Mouse (Mus musculus): ENCODE measurements at regions not wholly inside any gene's neighbourhood (a gene's known extent, or its start where the extent isn't known, plus 50 kb on each side); places are given as distances from the start of the nearest gene placed in this dataset.

GRCm38 (mm10) chr9:84922306-84922705 is 390.3 kb upstream of the Gm11114 start:
- no peaks in the 10 kb centered on the region for H3K4me1 ChIP-seq (ENCODE audit: control insufficient read depth in 2 of 2, insufficient read depth in 2 of 2, low read length in 2 of 2)
- H3K9ac ChIP-seq (ENCODE audit: low read length): no peak overlapping the region
- H3K9me3 ChIP-seq (ENCODE audit: control insufficient read depth, low read length): no peaks in the 10 kb centered on the region
- no peaks in the 10 kb centered on the region for H3K27me3 ChIP-seq (ENCODE audit: control insufficient read depth, insufficient read depth, low read length)
- H3K27ac ChIP-seq (replicated peaks in 1 of 2; ENCODE audit: control insufficient read depth in 1 of 2, insufficient read depth in 1 of 2, low read depth in 2 of 2, low read length in 2 of 2): no peak overlapping the region
- H3K4me3 ChIP-seq (ENCODE audit: control insufficient read depth in 1 of 2, insufficient read depth in 1 of 2, low read depth in 1 of 2, low read length in 2 of 2): no peak overlapping the region
- H3K36me3 ChIP-seq (ENCODE audit: control insufficient read depth, insufficient read depth, low read length): no peaks in the 10 kb centered on the region
- H3K4me2 ChIP-seq (ENCODE audit: low read length): no peak overlapping the region
- WGBS: 60% methylated on average over 4 of the region's 4 CpGs
- ATAC-seq (ENCODE audit: insufficient number of reproducible peaks, insufficient read depth, low FRiP score, low read depth): no peak

- H3K27ac ChIP-seq (replicated peaks in 1 of 2; ENCODE audit: control insufficient read depth in 1 of 2, insufficient read depth in 1 of 2, low read depth in 2 of 2, low read length in 2 of 2): no peak overlapping the region
- H3K4me1 ChIP-seq (ENCODE audit: control insufficient read depth in 2 of 2, insufficient read depth in 2 of 2, low read length in 2 of 2): no peaks in the 10 kb centered on the region
- no peaks in the 10 kb centered on the region for H3K36me3 ChIP-seq (ENCODE audit: control insufficient read depth, insufficient read depth, low read length)
- H3K4me3 ChIP-seq (ENCODE audit: control insufficient read depth in 1 of 2, insufficient read depth in 1 of 2, low read depth in 1 of 2, low read length in 2 of 2): no peak overlapping the region
- H3K4me2 ChIP-seq (ENCODE audit: low read length): no peak overlapping the region
- H3K9me3 ChIP-seq (ENCODE audit: control insufficient read depth, low read length): no peaks in the 10 kb centered on the region
- no peak for ATAC-seq (ENCODE audit: insufficient number of reproducible peaks, insufficient read depth, low FRiP score, low read depth)
- H3K9ac ChIP-seq (ENCODE audit: low read length): no peak overlapping the region
- 75% methylated on average over 8 of the region's 8 CpGs for WGBS
- no peaks in the 10 kb centered on the region for H3K27me3 ChIP-seq (ENCODE audit: control insufficient read depth, insufficient read depth, low read length)
These were observed 388.6 kb upstream of the Gm11114 start for GRCm38 (mm10) chr9:84923966-84924365.

- Histone ChIP-seq H3K9me3 (ENCODE audit: control insufficient read depth, low read length) (no peaks in the 10 kb centered on the region), H3K27ac (replicated peaks in 1 of 2; ENCODE audit: control insufficient read depth in 1 of 2, insufficient read depth in 1 of 2, low read depth in 2 of 2, low read length in 2 of 2) (no peak overlapping the region), H3K36me3 (ENCODE audit: control insufficient read depth, insufficient read depth, low read length) (no peaks in the 10 kb centered on the region), H3K4me1 (ENCODE audit: control insufficient read depth in 2 of 2, insufficient read depth in 2 of 2, low read length in 2 of 2) (no peaks in the 10 kb centered on the region), H3K27me3 (ENCODE audit: control insufficient read depth, insufficient read depth, low read length) (no peaks in the 10 kb centered on the region), H3K9ac (ENCODE audit: low read length) (no peak overlapping the region), H3K4me2 (ENCODE audit: low read length) (no peak overlapping the region), H3K4me3 (ENCODE audit: control insufficient read depth in 1 of 2, insufficient read depth in 1 of 2, low read depth in 1 of 2, low read length in 2 of 2) (no peak overlapping the region)
- WGBS: 84% methylated on average over 2 of the region's 2 CpGs
- no peak for ATAC-seq (ENCODE audit: insufficient number of reproducible peaks, insufficient read depth, low FRiP score, low read depth)
These were observed 376.1 kb upstream of the Gm11114 start for GRCm38 (mm10) chr9:84936291-84937055.

- Histone ChIP-seq H3K9ac (ENCODE audit: low read length) (no peak overlapping the region), H3K4me3 (ENCODE audit: control insufficient read depth in 1 of 2, insufficient read depth in 1 of 2, low read depth in 1 of 2, low read length in 2 of 2) (no peak overlapping the region), H3K27me3 (ENCODE audit: control insufficient read depth, insufficient read depth, low read length) (no peaks in the 10 kb centered on the region), H3K4me1 (ENCODE audit: control insufficient read depth in 2 of 2, insufficient read depth in 2 of 2, low read length in 2 of 2) (peaks cover 4 to 6% of the 10 kb centered on the region in 2 experiments), H3K36me3 (ENCODE audit: control insufficient read depth, insufficient read depth, low read length) (no peaks in the 10 kb centered on the region), H3K27ac (replicated peaks in 1 of 2; ENCODE audit: control insufficient read depth in 1 of 2, insufficient read depth in 1 of 2, low read depth in 2 of 2, low read length in 2 of 2) (peak overlapping the region; percentile 69 to 81), H3K9me3 (ENCODE audit: control insufficient read depth, low read length) (no peaks in the 10 kb centered on the region), H3K4me2 (ENCODE audit: low read length) (no peak overlapping the region)
- peak; percentile 81 for ATAC-seq (ENCODE audit: insufficient number of reproducible peaks, insufficient read depth, low FRiP score, low read depth)
- WGBS: 57% methylated on average over 11 of the region's 11 CpGs
These were observed 345.9 kb upstream of the Gm11114 start for GRCm38 (mm10) chr9:84966558-84967154.

- Histone ChIP-seq H3K9me3 (ENCODE audit: control insufficient read depth, low read length) (no peaks in the 10 kb centered on the region), H3K27ac (replicated peaks in 1 of 2; ENCODE audit: control insufficient read depth in 1 of 2, insufficient read depth in 1 of 2, low read depth in 2 of 2, low read length in 2 of 2) (no peak overlapping the region), H3K4me1 (ENCODE audit: control insufficient read depth in 2 of 2, insufficient read depth in 2 of 2, low read length in 2 of 2) (peaks cover 4 to 6% of the 10 kb centered on the region in 2 experiments), H3K27me3 (ENCODE audit: control insufficient read depth, insufficient read depth, low read length) (no peaks in the 10 kb centered on the region), H3K36me3 (ENCODE audit: control insufficient read depth, insufficient read depth, low read length) (no peaks in the 10 kb centered on the region), H3K4me2 (ENCODE audit: low read length) (no peak overlapping the region), H3K4me3 (ENCODE audit: control insufficient read depth in 1 of 2, insufficient read depth in 1 of 2, low read depth in 1 of 2, low read length in 2 of 2) (no peak overlapping the region), H3K9ac (ENCODE audit: low read length) (no peak overlapping the region)
- no peak for ATAC-seq (ENCODE audit: insufficient number of reproducible peaks, insufficient read depth, low FRiP score, low read depth)
- WGBS: 82% methylated on average over 3 of the region's 3 CpGs
These were observed 342.5 kb upstream of the Gm11114 start for GRCm38 (mm10) chr9:84969975-84970608.

- no peak overlapping the region for H3K9ac ChIP-seq (ENCODE audit: low read length)
- no peaks in the 10 kb centered on the region for H3K36me3 ChIP-seq (ENCODE audit: control insufficient read depth, insufficient read depth, low read length)
- 72% methylated on average over 5 of the region's 5 CpGs for WGBS
- H3K4me2 ChIP-seq (ENCODE audit: low read length): no peak overlapping the region
- H3K4me1 ChIP-seq (ENCODE audit: control insufficient read depth in 2 of 2, insufficient read depth in 2 of 2, low read length in 2 of 2): no peaks in the 10 kb centered on the region
- no peak for ATAC-seq (ENCODE audit: insufficient number of reproducible peaks, insufficient read depth, low FRiP score, low read depth)
- no peaks in the 10 kb centered on the region for H3K9me3 ChIP-seq (ENCODE audit: control insufficient read depth, low read length)
- H3K27me3 ChIP-seq (ENCODE audit: control insufficient read depth, insufficient read depth, low read length): no peaks in the 10 kb centered on the region
- H3K27ac ChIP-seq (replicated peaks in 1 of 2; ENCODE audit: control insufficient read depth in 1 of 2, insufficient read depth in 1 of 2, low read depth in 2 of 2, low read length in 2 of 2): no peak overlapping the region
- no peak overlapping the region for H3K4me3 ChIP-seq (ENCODE audit: control insufficient read depth in 1 of 2, insufficient read depth in 1 of 2, low read depth in 1 of 2, low read length in 2 of 2)
These were observed 335.1 kb upstream of the Gm11114 start for GRCm38 (mm10) chr9:84977470-84977869.

GRCm38 (mm10) chr9:85003414-85003813 is 309.2 kb upstream of the Gm11114 start:
- no peak for ATAC-seq (ENCODE audit: insufficient number of reproducible peaks, insufficient read depth, low FRiP score, low read depth)
- H3K4me3 ChIP-seq (ENCODE audit: control insufficient read depth in 1 of 2, insufficient read depth in 1 of 2, low read depth in 1 of 2, low read length in 2 of 2): no peak overlapping the region
- H3K36me3 ChIP-seq (ENCODE audit: control insufficient read depth, insufficient read depth, low read length): no peaks in the 10 kb centered on the region
- 0 out of 4 replicates have a peak, but pooled peaks cover 0 to 2% of the 10 kb centered on the region in 2 experiments for H3K4me1 ChIP-seq (ENCODE audit: control insufficient read depth in 2 of 2, insufficient read depth in 2 of 2, low read length in 2 of 2)
- H3K9ac ChIP-seq (ENCODE audit: low read length): no peak overlapping the region
- H3K27me3 ChIP-seq (ENCODE audit: control insufficient read depth, insufficient read depth, low read length): no peaks in the 10 kb centered on the region
- no peak overlapping the region for H3K27ac ChIP-seq (replicated peaks in 1 of 2; ENCODE audit: control insufficient read depth in 1 of 2, insufficient read depth in 1 of 2, low read depth in 2 of 2, low read length in 2 of 2)
- WGBS: 0% methylated on average over 1 of the region's 1 CpGs
- no peak overlapping the region for H3K4me2 ChIP-seq (ENCODE audit: low read length)
- no peaks in the 10 kb centered on the region for H3K9me3 ChIP-seq (ENCODE audit: control insufficient read depth, low read length)

Data from heart, embryonic 14.5 days (tissue).